Mouse (Mus musculus) myocyte (in vitro differentiated cells): Measurements from ENCODE around the gene Comtd1. TPM values are rescaled to one million over a fixed set of nuclear protein-coding genes. Genes with fewer than 3 reads are reported as not detected.
A peak's percentile ranks its signal among the peaks of the same experiment; 100 is the strongest.

Experiments
- H3K27me3 ChIP-seq: one replicate; pipeline ENCODE4 v1.6.1; 2011; ENCODE audit not compliant: control insufficient read depth, insufficient read depth, insufficient read length
- H3K36me3 ChIP-seq: one replicate; pipeline ENCODE4 v1.6.1; 2011; ENCODE audit not compliant: control insufficient read depth, insufficient read depth
- H3K4me2 ChIP-seq: one replicate; pipeline ENCODE4 v1.6.1; 2011; ENCODE audit warnings: low read depth, control low read depth
- H3K4me3 ChIP-seq: one replicate; pipeline ENCODE4 v1.5.1; 2011; ENCODE audit warnings: mild to moderate bottlenecking, control low read depth, moderate library complexity
- H3K79me2 ChIP-seq: one replicate; pipeline ENCODE4 v1.6.1; 2011; ENCODE audit not compliant: control insufficient read depth, insufficient read depth
- H3ac ChIP-seq: one replicate; pipeline ENCODE4 v1.6.1; 2011; ENCODE audit not compliant: control insufficient read depth, insufficient read length
- CEBPB ChIP-seq: IDR thresholded peaks from 2 replicates; pipeline ENCODE4 v1.6.1; 2011; ENCODE audit warnings: mild to moderate bottlenecking, moderate library complexity; ENCODE audit not compliant: poor library complexity, insufficient read depth, severe bottlenecking
- E2F4 ChIP-seq: IDR thresholded peaks from one replicate; pipeline ENCODE4 v1.6.1; 2011; ENCODE audit warnings: mild to moderate bottlenecking, control low read depth, moderate library complexity; ENCODE audit not compliant: insufficient read depth
- MAX ChIP-seq: IDR thresholded peaks from one replicate; pipeline ENCODE4 v1.6.1; 2011; ENCODE audit warnings: low read depth, mild to moderate bottlenecking, control low read depth
- MYOD1 ChIP-seq, 3 experiments: IDR thresholded peaks; one replicate each; pipeline ENCODE4 v1.6.1; 2011; ENCODE audit warnings: control low read depth in 2 of 3, low read depth in 2 of 3, mild to moderate bottlenecking in 2 of 3, moderate library complexity in 1 of 3; ENCODE audit not compliant: insufficient read length in 2 of 3, control insufficient read depth in 1 of 3
- MYOG ChIP-seq, 3 experiments: IDR thresholded peaks; one replicate each; pipeline ENCODE4 v1.6.1; 2011; ENCODE audit warnings: control low read depth in 2 of 3, low read depth in 2 of 3, mild to moderate bottlenecking in 2 of 3; ENCODE audit not compliant: insufficient read length in 2 of 3, control insufficient read depth in 1 of 3, insufficient read depth in 1 of 3
- POLR2A ChIP-seq: IDR thresholded peaks from one replicate; pipeline ENCODE4 v1.6.1; 2011; ENCODE audit warnings: low read depth, mild to moderate bottlenecking, control low read depth, moderate library complexity; ENCODE audit not compliant: insufficient read length
- POLR2AphosphoS2 ChIP-seq: IDR thresholded peaks from one replicate; pipeline ENCODE4 v1.6.1; 2011; ENCODE audit warnings: low read depth, control low read depth; ENCODE audit not compliant: insufficient read length
- REST ChIP-seq: IDR thresholded peaks from one replicate; pipeline ENCODE4 v1.6.1; 2011; ENCODE audit warnings: mild to moderate bottlenecking, control low read depth, moderate library complexity; ENCODE audit not compliant: insufficient read depth, insufficient read length
- SRF ChIP-seq: IDR thresholded peaks from one replicate; pipeline ENCODE4 v1.6.1; 2011; ENCODE audit warnings: low read depth; ENCODE audit not compliant: control insufficient read depth, insufficient read length
- TCF12 ChIP-seq: IDR thresholded peaks from one replicate; pipeline ENCODE4 v1.6.1; 2011; ENCODE audit warnings: mild to moderate bottlenecking, control low read depth; ENCODE audit not compliant: poor library complexity, insufficient read depth, severe bottlenecking
- TCF3 ChIP-seq: IDR thresholded peaks from one replicate; pipeline ENCODE4 v1.6.1; 2011; ENCODE audit warnings: low read depth, control low read depth; ENCODE audit not compliant: insufficient read length
- USF1 ChIP-seq: IDR thresholded peaks from one replicate; pipeline ENCODE4 v1.6.1; 2011; ENCODE audit warnings: low read depth, mild to moderate bottlenecking, control low read depth, moderate library complexity
- polyA plus RNA-seq: library from polyadenylated mRNA; unstranded; fragments of >200 nt; fragmentation: generic; extraction: Trizol; gene quantifications from one replicate; pipeline ENCODE4 v1.2.1, GENCODE M21; 2012; ENCODE audit warnings: missing spikeins

Comtd1 gene
- polyA plus RNA-seq, 1 experiment: 47.1 TPM

DNA sequence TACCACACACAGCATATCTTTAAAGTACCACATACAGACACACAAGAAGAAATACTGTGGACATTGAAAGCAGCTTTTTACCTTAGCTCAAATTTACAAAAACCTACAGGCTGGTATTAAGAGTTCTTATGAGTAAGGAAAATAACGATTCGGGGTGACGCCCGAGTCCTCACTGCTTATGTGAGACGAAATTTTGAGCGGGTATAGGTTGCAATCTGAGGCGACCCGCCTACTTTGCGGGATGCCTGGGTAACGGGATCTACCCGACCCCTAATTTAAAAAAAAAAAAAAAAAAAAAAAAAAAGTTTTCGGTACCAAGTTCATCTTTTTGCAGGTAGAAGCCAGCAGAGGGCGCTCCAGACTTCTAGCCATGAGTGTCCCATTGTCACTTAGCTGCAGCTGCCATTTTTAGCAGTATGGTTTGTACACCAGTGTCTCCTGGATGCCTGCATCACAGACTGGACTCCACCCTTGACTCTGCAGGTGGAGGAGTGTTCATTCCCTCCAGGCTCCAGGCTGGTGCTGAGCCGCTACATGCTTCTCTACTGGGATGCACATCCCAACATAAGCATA, 36.1 kb downstream of the Comtd1 start:
- TF ChIP-seq E2F4 (no peak), SRF (no peak), CEBPB (no peak)
- Histone ChIP-seq H3K27me3 (no peaks in the 10 kb centered on the region), H3ac (no peak overlapping the region), H3K79me2 (no peaks in the 10 kb centered on the region), H3K4me3 (no peak overlapping the region), H3K36me3 (no peaks in the 10 kb centered on the region), H3K4me2 (peak overlapping the region; percentile 25)

DNA sequence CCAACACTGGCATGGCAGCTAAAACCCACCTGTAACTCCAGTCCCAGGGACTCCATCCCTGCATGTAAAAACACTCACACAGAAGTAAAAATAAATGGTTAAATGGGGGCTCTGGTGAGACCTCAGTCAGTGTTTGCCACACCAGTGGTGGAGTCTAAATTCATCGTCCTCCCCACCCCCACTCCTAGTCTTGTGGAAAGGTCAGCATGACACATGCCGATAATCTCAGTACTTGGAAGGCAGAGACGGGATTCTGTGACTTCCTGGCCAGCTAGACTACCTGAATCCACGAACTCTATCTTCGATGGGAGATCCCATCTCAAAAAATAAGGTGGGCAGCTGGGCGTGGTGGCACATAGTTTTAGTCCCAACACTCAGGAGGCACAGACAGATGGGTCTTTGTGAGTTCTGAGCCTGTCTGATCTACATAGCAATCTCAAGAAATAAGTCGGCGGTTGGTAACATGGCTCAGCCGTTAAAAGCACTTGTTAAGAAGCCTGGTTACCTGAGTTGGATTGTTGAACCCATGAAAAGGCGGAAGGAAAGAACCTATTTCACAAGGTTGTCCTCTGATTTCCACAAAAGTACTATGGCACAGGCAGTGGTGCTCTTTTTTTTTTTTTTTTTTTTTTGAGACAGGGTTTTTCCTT, 36.9 kb downstream of the Comtd1 start:
- TF ChIP-seq POLR2A (no peak), MYOG (IDR thresholded peaks at IDR 0.05; ENCODE audit: control insufficient read depth in 1 of 3, insufficient read depth in 1 of 3, insufficient read length in 2 of 3, low read depth in 2 of 3) (no peak), E2F4 (no peak), MYOD1 (IDR thresholded peaks at IDR 0.05; ENCODE audit: control insufficient read depth in 1 of 3, insufficient read length in 2 of 3, low read depth in 2 of 3) (no peak), CEBPB (no peak), MAX (no peak), USF1 (no peak), TCF3 (no peak), SRF (no peak), REST (no peak), POLR2AphosphoS2 (no peak)
- H3K4me3 ChIP-seq: no peak overlapping the region
- H3K79me2 ChIP-seq: no peaks in the 10 kb centered on the region
- no peak overlapping the region for H3ac ChIP-seq
- H3K27me3 ChIP-seq: no peaks in the 10 kb centered on the region
- H3K4me2 ChIP-seq: no peak overlapping the region
- no peaks in the 10 kb centered on the region for H3K36me3 ChIP-seq

DNA sequence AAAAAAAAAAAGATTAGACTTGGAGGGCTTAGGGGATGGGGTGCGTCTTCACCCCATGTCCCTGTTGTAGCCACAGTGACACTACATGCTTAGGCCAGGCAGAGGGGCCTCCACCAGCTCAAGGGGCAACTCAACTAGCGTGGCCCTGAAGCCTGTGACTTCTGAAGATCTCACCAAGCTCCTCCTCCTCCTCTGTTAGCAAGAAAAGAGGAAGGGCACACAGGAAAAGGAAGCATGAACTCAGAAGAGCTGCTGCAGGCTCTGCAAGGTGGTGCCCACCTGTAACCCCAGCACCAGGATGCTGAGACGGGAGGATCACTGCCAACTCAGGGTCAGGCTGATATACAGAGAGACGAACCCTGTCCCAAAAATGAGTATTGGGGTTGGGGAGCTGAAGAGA, 37.5 kb downstream of the Comtd1 start:
- Histone ChIP-seq H3K79me2 (no peaks in the 10 kb centered on the region), H3K27me3 (no peaks in the 10 kb centered on the region), H3K4me2 (no peak overlapping the region), H3ac (no peak overlapping the region), H3K4me3 (no peak overlapping the region), H3K36me3 (no peaks in the 10 kb centered on the region)
- TF ChIP-seq SRF (no peak), E2F4 (no peak)

DNA sequence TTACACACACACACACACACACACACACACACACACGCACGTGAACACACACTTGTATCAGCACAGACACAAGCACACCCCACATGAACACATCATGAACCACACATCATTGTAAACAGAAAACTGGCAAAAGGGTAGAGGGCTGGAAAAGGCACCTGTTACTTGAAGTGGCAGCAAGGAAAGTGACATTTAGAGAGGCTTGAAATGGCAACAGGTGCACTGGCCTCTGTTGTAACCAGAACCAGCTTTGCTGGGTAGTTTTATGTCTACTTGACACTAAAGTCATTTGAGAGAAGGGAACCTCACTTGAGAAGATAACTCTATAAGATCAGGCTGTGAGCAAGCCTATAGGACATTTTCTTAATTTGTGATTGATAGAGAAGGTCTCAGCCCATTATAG, 39.4 kb downstream of the Comtd1 start:
- Histone ChIP-seq H3K4me2 (no peak overlapping the region), H3ac (no peak overlapping the region), H3K36me3 (no peaks in the 10 kb centered on the region), H3K79me2 (no peaks in the 10 kb centered on the region), H3K27me3 (no peaks in the 10 kb centered on the region), H3K4me3 (no peak overlapping the region)
- TF ChIP-seq TCF3 (no peak), POLR2A (no peak), TCF12 (peak; percentile 32), E2F4 (no peak), POLR2AphosphoS2 (no peak), MAX (no peak), REST (no peak), MYOG (IDR thresholded peaks at IDR 0.05; ENCODE audit: control insufficient read depth in 1 of 3, insufficient read depth in 1 of 3, insufficient read length in 2 of 3, low read depth in 2 of 3) (peak in 1 of 3 experiments; percentile 58), MYOD1 (IDR thresholded peaks at IDR 0.05; ENCODE audit: control insufficient read depth in 1 of 3, insufficient read length in 2 of 3, low read depth in 2 of 3) (peak; percentile 64 to 84 (median 65)), SRF (no peak), USF1 (no peak), CEBPB (no peak)

DNA sequence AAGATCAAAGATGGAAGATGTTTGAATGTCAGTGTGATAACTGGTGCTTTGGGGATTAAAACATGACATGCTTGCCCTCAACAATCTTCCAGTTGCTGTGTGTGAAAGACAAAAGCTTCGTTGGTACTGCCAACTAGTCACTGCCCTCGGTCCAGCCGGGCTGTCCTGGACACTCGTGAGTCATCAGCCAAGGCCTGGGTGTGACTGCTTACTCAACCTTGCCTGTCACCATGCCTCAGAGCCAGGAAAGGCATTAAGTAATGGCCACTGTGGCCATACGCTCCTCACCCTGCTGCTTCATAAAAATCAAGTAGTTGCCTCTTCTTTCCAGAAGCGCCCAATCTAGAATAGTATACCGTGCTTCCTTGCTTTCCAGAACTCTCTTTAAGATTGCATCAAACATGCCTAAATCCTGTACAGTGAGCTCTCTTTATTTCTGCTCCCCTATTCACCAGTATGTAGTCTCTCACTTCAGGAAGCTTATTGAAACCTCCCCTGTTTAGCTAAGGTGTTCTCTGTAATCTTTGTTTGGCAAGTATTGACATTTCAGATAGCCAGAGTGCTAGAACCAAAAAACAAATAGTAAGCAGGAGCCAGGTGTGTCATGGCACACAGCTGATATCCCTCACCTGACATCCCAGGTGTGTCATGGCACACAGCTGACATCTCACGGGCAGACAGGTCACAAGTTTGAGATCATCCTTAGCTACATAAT, 40.4 kb downstream of the Comtd1 start:
- no peak for TF ChIP-seq TCF12
- peak; percentile 19 for TF ChIP-seq POLR2AphosphoS2
- no peak for TF ChIP-seq USF1
- TF ChIP-seq MYOD1 (IDR thresholded peaks at IDR 0.05; ENCODE audit: control insufficient read depth in 1 of 3, insufficient read length in 2 of 3, low read depth in 2 of 3): peak in 1 of 3 experiments; percentile 61
- no peak for TF ChIP-seq MAX
- peak; percentile 46; the same call in 1 of the 2 replicates for TF ChIP-seq CEBPB
- no peak for TF ChIP-seq E2F4
- no peak for TF ChIP-seq TCF3
- no peak for TF ChIP-seq POLR2A
- TF ChIP-seq MYOG (IDR thresholded peaks at IDR 0.05; ENCODE audit: control insufficient read depth in 1 of 3, insufficient read depth in 1 of 3, insufficient read length in 2 of 3, low read depth in 2 of 3): peak in 1 of 3 experiments; percentile 49
- TF ChIP-seq SRF: no peak
- TF ChIP-seq REST: no peak
- H3ac ChIP-seq: no peak overlapping the region
- peak overlapping the region; percentile 53 for H3K4me2 ChIP-seq
- H3K79me2 ChIP-seq: no peaks in the 10 kb centered on the region
- H3K4me3 ChIP-seq: no peak overlapping the region
- H3K27me3 ChIP-seq: no peaks in the 10 kb centered on the region
- no peaks in the 10 kb centered on the region for H3K36me3 ChIP-seq
